Mouse (Mus musculus): ENCODE data around the gene Tle2. TPM values are rescaled to one million over a fixed set of nuclear protein-coding genes. Genes with fewer than 3 reads are reported as not detected.
A peak's percentile ranks its signal among the peaks of the same experiment; 100 is the strongest.

Tle2 gene
- polyA plus RNA-seq, 1 experiment from 2014 or later = 37.3 TPM

- no peaks in the 10 kb centered on the region for H3K36me3 ChIP-seq (ENCODE audit: control insufficient read depth, insufficient read depth, low read length)
- H3K27ac ChIP-seq (ENCODE audit: low read depth, low read length) = peak overlapping the region; percentile 44
- H3K4me3 ChIP-seq (ENCODE audit: low read depth, low read length) = no peak overlapping the region
- 6% methylated on average over 12 of the region's 12 CpGs for WGBS
- peak overlapping the region; percentile 38; the same call in 1 of the 2 replicates for H3K4me2 ChIP-seq (ENCODE audit: low read depth, low read length)
- H3K9me3 ChIP-seq (ENCODE audit: control insufficient read depth, low read length) = no peaks in the 10 kb centered on the region
- H3K27me3 ChIP-seq (ENCODE audit: control insufficient read depth, insufficient read depth, low read length) = no peaks in the 10 kb centered on the region; the same call in 1 of the 2 replicates
- ATAC-seq (ENCODE audit: low read depth) = peak; percentile 16; the same call in 1 of the 2 replicates
- H3K4me1 ChIP-seq (ENCODE audit: control insufficient read depth, insufficient read depth, low read length) = peaks cover 26% of the 10 kb centered on the region
- H3K9ac ChIP-seq (replicated peaks; ENCODE audit: low read depth, low read length) = peak overlapping the region; percentile 7; the same call in 1 of the 2 replicates
These were observed 23.0 kb downstream of the Tle2 start for GRCm38 (mm10) chr10:81597137-81597950.

GRCm38 (mm10) chr10:81598342-81598741, 24.0 kb downstream of the Tle2 start:
- no peak overlapping the region for H3K4me3 ChIP-seq (ENCODE audit: low read depth, low read length)
- no peaks in the 10 kb centered on the region for H3K9me3 ChIP-seq (ENCODE audit: control insufficient read depth, low read length)
- no peaks in the 10 kb centered on the region for H3K36me3 ChIP-seq (ENCODE audit: control insufficient read depth, insufficient read depth, low read length)
- H3K27me3 ChIP-seq (ENCODE audit: control insufficient read depth, insufficient read depth, low read length) = no peaks in the 10 kb centered on the region; the same call in 1 of the 2 replicates
- H3K4me1 ChIP-seq (ENCODE audit: control insufficient read depth, insufficient read depth, low read length) = peaks cover 29% of the 10 kb centered on the region
- 37% methylated on average over 3 of the region's 3 CpGs for WGBS
- no peak for ATAC-seq (ENCODE audit: low read depth)
- no peak overlapping the region for H3K9ac ChIP-seq (replicated peaks; ENCODE audit: low read depth, low read length)
- H3K27ac ChIP-seq (ENCODE audit: low read depth, low read length) = no peak overlapping the region
- no peak overlapping the region for H3K4me2 ChIP-seq (ENCODE audit: low read depth, low read length)

- H3K4me1 ChIP-seq (ENCODE audit: control insufficient read depth, insufficient read depth, low read length) = peaks cover 29% of the 10 kb centered on the region
- no peak overlapping the region for H3K27ac ChIP-seq (ENCODE audit: low read depth, low read length)
- no peak overlapping the region for H3K4me3 ChIP-seq (ENCODE audit: low read depth, low read length)
- 49% methylated on average over 6 of the region's 6 CpGs for WGBS
- H3K9me3 ChIP-seq (ENCODE audit: control insufficient read depth, low read length) = no peaks in the 10 kb centered on the region
- ATAC-seq (ENCODE audit: low read depth) = no peak
- no peak overlapping the region for H3K4me2 ChIP-seq (ENCODE audit: low read depth, low read length)
- no peaks in the 10 kb centered on the region; the same call in 1 of the 2 replicates for H3K27me3 ChIP-seq (ENCODE audit: control insufficient read depth, insufficient read depth, low read length)
- no peaks in the 10 kb centered on the region for H3K36me3 ChIP-seq (ENCODE audit: control insufficient read depth, insufficient read depth, low read length)
- no peak overlapping the region for H3K9ac ChIP-seq (replicated peaks; ENCODE audit: low read depth, low read length)
These were observed 24.5 kb downstream of the Tle2 start for GRCm38 (mm10) chr10:81598871-81599270.

GRCm38 (mm10) chr10:81599630-81600029, 25.3 kb downstream of the Tle2 start:
- Histone ChIP-seq H3K4me2 (ENCODE audit: low read depth, low read length) (no peak overlapping the region), H3K36me3 (ENCODE audit: control insufficient read depth, insufficient read depth, low read length) (no peaks in the 10 kb centered on the region), H3K27ac (ENCODE audit: low read depth, low read length) (no peak overlapping the region), H3K9ac (replicated peaks; ENCODE audit: low read depth, low read length) (no peak overlapping the region), H3K9me3 (ENCODE audit: control insufficient read depth, low read length) (no peaks in the 10 kb centered on the region), H3K27me3 (ENCODE audit: control insufficient read depth, insufficient read depth, low read length) (no peaks in the 10 kb centered on the region; the same call in 1 of the 2 replicates), H3K4me1 (ENCODE audit: control insufficient read depth, insufficient read depth, low read length) (peaks cover 29% of the 10 kb centered on the region), H3K4me3 (ENCODE audit: low read depth, low read length) (no peak overlapping the region)
- WGBS = 81% methylated on average over 5 of the region's 5 CpGs
- ATAC-seq (ENCODE audit: low read depth) = no peak

- Histone ChIP-seq H3K27me3 (ENCODE audit: control insufficient read depth, insufficient read depth, low read length) (no peaks in the 10 kb centered on the region; the same call in 1 of the 2 replicates), H3K4me3 (ENCODE audit: low read depth, low read length) (no peak overlapping the region), H3K9me3 (ENCODE audit: control insufficient read depth, low read length) (no peaks in the 10 kb centered on the region), H3K27ac (ENCODE audit: low read depth, low read length) (no peak overlapping the region), H3K4me2 (ENCODE audit: low read depth, low read length) (no peak overlapping the region), H3K9ac (replicated peaks; ENCODE audit: low read depth, low read length) (no peak overlapping the region), H3K36me3 (ENCODE audit: control insufficient read depth, insufficient read depth, low read length) (no peaks in the 10 kb centered on the region), H3K4me1 (ENCODE audit: control insufficient read depth, insufficient read depth, low read length) (peaks cover 29% of the 10 kb centered on the region)
- no peak for ATAC-seq (ENCODE audit: low read depth)
- 49% methylated on average over 10 of the region's 10 CpGs for WGBS
These were observed 25.7 kb downstream of the Tle2 start for GRCm38 (mm10) chr10:81600096-81600495.

GRCm38 (mm10) chr10:81600738-81601203, 26.4 kb downstream of the Tle2 start, which contains the start of gene Tle6:
Gene Tle6 (minus strand): TSS chr10:81601073.
- peak; percentile 74 for ATAC-seq (ENCODE audit: low read depth)
- H3K27ac ChIP-seq (ENCODE audit: low read depth, low read length) = no peak within 1 kb of the TSS
- no peak within 1 kb of the TSS; the same call in 1 of the 2 replicates for H3K9ac ChIP-seq (replicated peaks; ENCODE audit: low read depth, low read length)
- 0 out of 2 replicates have a peak within 1 kb of the TSS, but pooled peaks have one; percentile 15 for H3K4me3 ChIP-seq (ENCODE audit: low read depth, low read length)
- no peaks in the 10 kb centered on the region; the same call in 1 of the 2 replicates for H3K27me3 ChIP-seq (ENCODE audit: control insufficient read depth, insufficient read depth, low read length)
- peaks cover 26% of the 10 kb centered on the region for H3K4me1 ChIP-seq (ENCODE audit: control insufficient read depth, insufficient read depth, low read length)
- no peaks in the 10 kb centered on the region for H3K9me3 ChIP-seq (ENCODE audit: control insufficient read depth, low read length)
- 1% methylated on average over 28 of the region's 28 CpGs for WGBS
- H3K36me3 ChIP-seq (ENCODE audit: control insufficient read depth, insufficient read depth, low read length) = no peaks in the 10 kb centered on the region
- H3K4me2 ChIP-seq (ENCODE audit: low read depth, low read length) = peak within 1 kb of the TSS; percentile 43

- Histone ChIP-seq H3K36me3 (ENCODE audit: control insufficient read depth, insufficient read depth, low read length) (no peaks in the 10 kb centered on the region), H3K9ac (replicated peaks; ENCODE audit: low read depth, low read length) (no peak overlapping the region), H3K27ac (ENCODE audit: low read depth, low read length) (no peak overlapping the region), H3K9me3 (ENCODE audit: control insufficient read depth, low read length) (no peaks in the 10 kb centered on the region), H3K4me3 (ENCODE audit: low read depth, low read length) (no peak overlapping the region), H3K4me2 (ENCODE audit: low read depth, low read length) (peak overlapping the region; percentile 43; the same call in 1 of the 2 replicates), H3K4me1 (ENCODE audit: control insufficient read depth, insufficient read depth, low read length) (peaks cover 20% of the 10 kb centered on the region), H3K27me3 (ENCODE audit: control insufficient read depth, insufficient read depth, low read length) (no peaks in the 10 kb centered on the region; the same call in 1 of the 2 replicates)
- peak; percentile 0; the same call in 1 of the 2 replicates for ATAC-seq (ENCODE audit: low read depth)
- 19% methylated on average over 7 of the region's 7 CpGs for WGBS
These were observed 27.1 kb downstream of the Tle2 start for GRCm38 (mm10) chr10:81601396-81601905.

GRCm38 (mm10) chr10:81602741-81603151, 28.4 kb downstream of the Tle2 start:
- H3K9ac ChIP-seq (replicated peaks; ENCODE audit: low read depth, low read length) = no peak overlapping the region
- no peak overlapping the region for H3K4me2 ChIP-seq (ENCODE audit: low read depth, low read length)
- H3K36me3 ChIP-seq (ENCODE audit: control insufficient read depth, insufficient read depth, low read length) = no peaks in the 10 kb centered on the region
- no peaks in the 10 kb centered on the region for H3K9me3 ChIP-seq (ENCODE audit: control insufficient read depth, low read length)
- no peak overlapping the region for H3K4me3 ChIP-seq (ENCODE audit: low read depth, low read length)
- WGBS = 12% methylated on average over 4 of the region's 4 CpGs
- H3K4me1 ChIP-seq (ENCODE audit: control insufficient read depth, insufficient read depth, low read length) = peaks cover 13% of the 10 kb centered on the region
- H3K27me3 ChIP-seq (ENCODE audit: control insufficient read depth, insufficient read depth, low read length) = no peaks in the 10 kb centered on the region; the same call in 1 of the 2 replicates
- H3K27ac ChIP-seq (ENCODE audit: low read depth, low read length) = no peak overlapping the region
- ATAC-seq (ENCODE audit: low read depth) = no peak

Measured in neural tube, embryonic 14.5 days (tissue).